Mouse (Mus musculus) ES-E14 (cell line): ENCODE results near the gene 6030445D17Rik.

Experiments used
- CHD2 ChIP-seq: IDR thresholded peaks from 2 replicates; pipeline ENCODE4 v1.6.1; 2014; ENCODE audit warnings: mild to moderate bottlenecking, low read depth, low read length, inconsistent platforms
- HCFC1 ChIP-seq: IDR thresholded peaks from 2 replicates; pipeline ENCODE4 v1.6.1; 2012; ENCODE audit warnings: low read length, inconsistent platforms, borderline replicate concordance; ENCODE audit not compliant: insufficient read depth
- MAFK ChIP-seq: IDR thresholded peaks from 2 replicates; pipeline ENCODE4 v1.6.1; 2014; ENCODE audit warnings: mild to moderate bottlenecking, low read depth, low read length, inconsistent platforms; ENCODE audit not compliant: insufficient read depth
- ZC3H11A ChIP-seq: IDR thresholded peaks from 2 replicates; pipeline ENCODE4 v1.6.1; 2012; ENCODE audit warnings: low read depth, mild to moderate bottlenecking, inconsistent platforms, low read length, borderline replicate concordance
- ZNF384 ChIP-seq: IDR thresholded peaks from 2 replicates; pipeline ENCODE4 v1.6.1; 2012; ENCODE audit warnings: low read depth, low read length, inconsistent platforms

DNA sequence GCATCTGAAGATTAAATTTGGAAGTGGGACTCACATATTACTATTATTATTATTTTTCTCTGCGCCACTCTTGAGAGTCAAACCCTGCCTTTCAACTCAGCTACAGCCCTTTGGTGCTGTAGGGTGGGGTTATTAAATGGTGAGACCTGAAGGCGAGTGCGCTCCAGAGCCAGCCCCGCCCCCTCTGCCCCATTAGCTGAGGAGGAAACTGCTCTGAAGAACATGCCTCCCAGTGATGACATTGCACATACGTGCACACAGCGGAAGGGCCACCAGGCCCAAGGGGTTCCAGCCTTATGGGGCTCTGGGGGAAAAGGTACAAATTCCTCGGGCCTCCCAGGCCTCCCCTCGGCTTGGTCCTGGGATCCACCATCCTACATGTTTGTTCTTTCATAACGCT is 46.6 kb upstream of the 6030445D17Rik start:
- no peak for TF ChIP-seq HCFC1
- no peak for TF ChIP-seq MAFK
- no peak for TF ChIP-seq ZNF384
- TF ChIP-seq CHD2: no peak
- no peak for TF ChIP-seq ZC3H11A
